Mouse (Mus musculus) myocyte (in vitro differentiated cells): ENCODE measurements at regions not wholly inside any gene's neighbourhood (a gene's known extent, or its start where the extent isn't known, plus 50 kb on each side); places are given as distances from the start of the nearest gene placed in this dataset.

Experiments used
- H3K27me3 ChIP-seq: one replicate; pipeline ENCODE4 v1.6.1; 2011; ENCODE audit not compliant: control insufficient read depth, insufficient read depth, insufficient read length
- H3K36me3 ChIP-seq: one replicate; pipeline ENCODE4 v1.6.1; 2011; ENCODE audit not compliant: control insufficient read depth, insufficient read depth
- H3K4me2 ChIP-seq: one replicate; pipeline ENCODE4 v1.6.1; 2011; ENCODE audit warnings: low read depth, control low read depth
- H3K4me3 ChIP-seq: one replicate; pipeline ENCODE4 v1.5.1; 2011; ENCODE audit warnings: mild to moderate bottlenecking, control low read depth, moderate library complexity
- H3K79me2 ChIP-seq: one replicate; pipeline ENCODE4 v1.6.1; 2011; ENCODE audit not compliant: control insufficient read depth, insufficient read depth
- H3ac ChIP-seq: one replicate; pipeline ENCODE4 v1.6.1; 2011; ENCODE audit not compliant: control insufficient read depth, insufficient read length
- CEBPB ChIP-seq: IDR thresholded peaks from 2 replicates; pipeline ENCODE4 v1.6.1; 2011; ENCODE audit warnings: mild to moderate bottlenecking, moderate library complexity; ENCODE audit not compliant: poor library complexity, insufficient read depth, severe bottlenecking
- E2F4 ChIP-seq: IDR thresholded peaks from one replicate; pipeline ENCODE4 v1.6.1; 2011; ENCODE audit warnings: mild to moderate bottlenecking, control low read depth, moderate library complexity; ENCODE audit not compliant: insufficient read depth
- MAX ChIP-seq: IDR thresholded peaks from one replicate; pipeline ENCODE4 v1.6.1; 2011; ENCODE audit warnings: low read depth, mild to moderate bottlenecking, control low read depth
- MYOD1 ChIP-seq, 3 experiments: IDR thresholded peaks; one replicate each; pipeline ENCODE4 v1.6.1; 2011; ENCODE audit warnings: control low read depth in 2 of 3, low read depth in 2 of 3, mild to moderate bottlenecking in 2 of 3, moderate library complexity in 1 of 3; ENCODE audit not compliant: insufficient read length in 2 of 3, control insufficient read depth in 1 of 3
- MYOG ChIP-seq, 3 experiments: IDR thresholded peaks; one replicate each; pipeline ENCODE4 v1.6.1; 2011; ENCODE audit warnings: control low read depth in 2 of 3, low read depth in 2 of 3, mild to moderate bottlenecking in 2 of 3; ENCODE audit not compliant: insufficient read length in 2 of 3, control insufficient read depth in 1 of 3, insufficient read depth in 1 of 3
- POLR2A ChIP-seq: IDR thresholded peaks from one replicate; pipeline ENCODE4 v1.6.1; 2011; ENCODE audit warnings: low read depth, mild to moderate bottlenecking, control low read depth, moderate library complexity; ENCODE audit not compliant: insufficient read length
- POLR2AphosphoS2 ChIP-seq: IDR thresholded peaks from one replicate; pipeline ENCODE4 v1.6.1; 2011; ENCODE audit warnings: low read depth, control low read depth; ENCODE audit not compliant: insufficient read length
- REST ChIP-seq: IDR thresholded peaks from one replicate; pipeline ENCODE4 v1.6.1; 2011; ENCODE audit warnings: mild to moderate bottlenecking, control low read depth, moderate library complexity; ENCODE audit not compliant: insufficient read depth, insufficient read length
- SRF ChIP-seq: IDR thresholded peaks from one replicate; pipeline ENCODE4 v1.6.1; 2011; ENCODE audit warnings: low read depth; ENCODE audit not compliant: control insufficient read depth, insufficient read length
- TCF12 ChIP-seq: IDR thresholded peaks from one replicate; pipeline ENCODE4 v1.6.1; 2011; ENCODE audit warnings: mild to moderate bottlenecking, control low read depth; ENCODE audit not compliant: poor library complexity, insufficient read depth, severe bottlenecking
- TCF3 ChIP-seq: IDR thresholded peaks from one replicate; pipeline ENCODE4 v1.6.1; 2011; ENCODE audit warnings: low read depth, control low read depth; ENCODE audit not compliant: insufficient read length
- USF1 ChIP-seq: IDR thresholded peaks from one replicate; pipeline ENCODE4 v1.6.1; 2011; ENCODE audit warnings: low read depth, mild to moderate bottlenecking, control low read depth, moderate library complexity

DNA sequence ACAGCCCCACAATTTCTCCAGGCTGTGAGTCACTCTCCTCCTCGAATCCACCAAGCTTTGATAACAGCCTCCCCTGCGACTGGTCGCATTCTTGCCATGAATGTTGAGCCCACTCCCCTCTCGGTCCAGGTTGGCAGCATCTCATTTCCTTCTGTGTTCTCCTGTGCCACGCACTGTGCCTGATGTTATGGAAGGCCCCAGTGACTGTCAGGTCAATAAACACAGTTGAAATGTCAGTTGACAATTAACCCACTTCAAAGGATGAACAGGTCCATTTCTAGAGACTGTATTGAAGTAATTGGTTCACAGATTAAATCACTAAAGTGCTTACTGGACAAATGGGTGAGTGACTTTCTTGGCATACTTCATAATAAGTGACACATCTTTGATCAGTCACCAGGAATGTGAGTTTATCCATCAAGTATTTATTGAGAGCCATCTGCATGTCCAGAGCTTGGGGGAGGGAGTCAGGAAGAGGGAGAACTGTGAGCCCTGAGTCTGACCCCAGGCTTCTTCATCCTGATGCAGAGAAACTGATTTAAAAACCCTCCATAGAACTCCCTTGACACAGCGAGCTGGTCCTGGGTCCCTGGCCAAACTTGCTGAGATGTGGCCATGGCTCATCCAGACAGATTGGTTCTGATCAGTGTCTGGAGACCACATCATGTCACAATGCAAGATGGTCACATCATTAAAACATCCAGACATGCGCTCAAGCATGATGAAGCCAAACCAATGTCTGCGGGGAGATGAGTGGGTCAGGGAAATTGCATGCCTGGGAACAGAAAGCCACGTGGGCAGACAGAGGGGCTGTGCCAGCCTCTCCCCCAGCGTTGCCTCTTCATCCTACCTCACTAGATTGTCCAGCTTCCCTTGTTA, 560.7 kb downstream of the Bnc2 start:
- no peaks in the 10 kb centered on the region for H3K27me3 ChIP-seq
- no peak overlapping the region for H3K4me2 ChIP-seq
- TF ChIP-seq TCF3 (no peak), POLR2A (no peak), MYOG (IDR thresholded peaks at IDR 0.05; ENCODE audit: control insufficient read depth in 1 of 3, insufficient read depth in 1 of 3, insufficient read length in 2 of 3, low read depth in 2 of 3) (no peak), CEBPB (no peak), SRF (no peak), E2F4 (no peak), TCF12 (no peak), MAX (no peak), USF1 (no peak), POLR2AphosphoS2 (no peak), MYOD1 (IDR thresholded peaks at IDR 0.05; ENCODE audit: control insufficient read depth in 1 of 3, insufficient read length in 2 of 3, low read depth in 2 of 3) (no peak), REST (no peak)
- H3K36me3 ChIP-seq: no peaks in the 10 kb centered on the region
- no peak overlapping the region for H3ac ChIP-seq
- H3K79me2 ChIP-seq: no peaks in the 10 kb centered on the region
- no peak overlapping the region for H3K4me3 ChIP-seq

DNA sequence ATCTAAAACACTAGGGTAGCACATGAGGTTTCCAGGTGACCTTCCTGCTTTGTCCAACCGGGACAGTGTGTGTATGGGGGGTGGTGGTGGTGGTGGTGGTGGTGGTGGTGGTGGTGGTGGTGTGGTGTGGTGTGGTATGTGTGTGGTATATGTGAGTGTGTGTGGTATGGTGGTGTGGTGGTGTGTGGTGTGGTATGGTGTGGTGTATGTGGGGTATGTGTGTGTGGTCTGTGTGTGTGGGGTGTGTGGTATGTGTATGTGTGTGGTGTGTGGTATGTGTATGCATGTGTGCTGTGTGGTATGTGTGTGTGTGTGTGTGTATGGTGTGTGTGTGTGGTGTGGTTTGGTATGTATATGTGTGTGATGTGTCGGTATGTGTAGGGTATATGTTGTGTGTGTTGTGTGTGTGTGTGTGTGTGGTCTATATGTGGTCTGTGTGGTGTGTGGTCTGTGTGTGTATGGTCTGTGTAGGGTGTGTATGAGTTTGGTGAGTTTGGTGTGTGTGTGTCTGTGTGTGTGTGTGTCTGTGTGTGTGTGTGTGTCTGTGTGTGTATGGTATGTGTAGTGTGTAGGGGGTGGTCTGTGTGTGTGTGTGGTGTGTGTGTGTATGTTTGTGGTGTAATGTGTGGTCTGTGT, 556.7 kb downstream of the Bnc2 start:
- no peak overlapping the region for H3K4me3 ChIP-seq
- no peaks in the 10 kb centered on the region for H3K79me2 ChIP-seq
- H3K27me3 ChIP-seq: no peaks in the 10 kb centered on the region
- H3K4me2 ChIP-seq: no peak overlapping the region
- TF ChIP-seq USF1 (no peak), MYOG (IDR thresholded peaks at IDR 0.05; ENCODE audit: control insufficient read depth in 1 of 3, insufficient read depth in 1 of 3, insufficient read length in 2 of 3, low read depth in 2 of 3) (no peak), TCF3 (no peak), TCF12 (no peak), E2F4 (no peak), SRF (no peak), MAX (no peak)
- no peak overlapping the region for H3ac ChIP-seq
- no peaks in the 10 kb centered on the region for H3K36me3 ChIP-seq

- Histone ChIP-seq H3K36me3 (no peaks in the 10 kb centered on the region), H3K4me3 (no peak overlapping the region), H3K79me2 (no peaks in the 10 kb centered on the region), H3ac (no peak overlapping the region), H3K4me2 (no peak overlapping the region), H3K27me3 (no peaks in the 10 kb centered on the region)
- TF ChIP-seq CEBPB: no peak
- no peak for TF ChIP-seq POLR2AphosphoS2
- TF ChIP-seq SRF: no peak
Measured at GRCm38 (mm10) chr4:84119616-84120015, 555.5 kb downstream of the Bnc2 start.

- H3K27me3 ChIP-seq: no peaks in the 10 kb centered on the region
- H3K4me3 ChIP-seq: no peak overlapping the region
- H3ac ChIP-seq: no peak overlapping the region
- H3K79me2 ChIP-seq: no peaks in the 10 kb centered on the region
- H3K4me2 ChIP-seq: no peak overlapping the region
- TF ChIP-seq MYOD1 (IDR thresholded peaks at IDR 0.05; ENCODE audit: control insufficient read depth in 1 of 3, insufficient read length in 2 of 3, low read depth in 2 of 3) (no peak), E2F4 (no peak), USF1 (no peak), POLR2AphosphoS2 (no peak), REST (no peak), MYOG (IDR thresholded peaks at IDR 0.05; ENCODE audit: control insufficient read depth in 1 of 3, insufficient read depth in 1 of 3, insufficient read length in 2 of 3, low read depth in 2 of 3) (no peak), TCF3 (no peak), CEBPB (no peak), MAX (no peak), SRF (no peak), POLR2A (no peak), TCF12 (no peak)
- H3K36me3 ChIP-seq: no peaks in the 10 kb centered on the region
Measured at GRCm38 (mm10) chr4:84120330-84120729, 554.7 kb downstream of the Bnc2 start.

- no peak overlapping the region for H3K4me3 ChIP-seq
- no peaks in the 10 kb centered on the region for H3K27me3 ChIP-seq
- no peak overlapping the region for H3K4me2 ChIP-seq
- no peak overlapping the region for H3ac ChIP-seq
- TF ChIP-seq E2F4: no peak
- no peak for TF ChIP-seq USF1
- TF ChIP-seq TCF3: no peak
- TF ChIP-seq REST: no peak
- no peak for TF ChIP-seq CEBPB
- no peak for TF ChIP-seq MAX
- no peak for TF ChIP-seq POLR2A
- TF ChIP-seq TCF12: no peak
- H3K79me2 ChIP-seq: no peaks in the 10 kb centered on the region
- no peaks in the 10 kb centered on the region for H3K36me3 ChIP-seq
Measured at GRCm38 (mm10) chr4:84121442-84121841, 553.6 kb downstream of the Bnc2 start.
